Mouse (Mus musculus) limb, embryonic 13.5 days (tissue): ENCODE measurements around the gene Tbc1d15. TPM values are rescaled to one million over a fixed set of nuclear protein-coding genes. Genes with fewer than 3 reads are reported as not detected.
"Not testable (repeated sequence)": the region's sequence is repeated elsewhere in the genome, so short reads cannot be mapped to it uniquely, and the experiment has no call there.

Experiments
- ATAC-seq: fragments of 200-750 bp; cut with Nextera tagmentation; 2 replicates; pipeline ENCODE4 v1.8.0; 2017; ENCODE audit warnings: low read depth, moderate number of reproducible peaks, moderate TSS enrichment; ENCODE audit not compliant: low FRiP score
- H3K27ac ChIP-seq: fragments of 300-500 bp; sonication (generic); 2 replicates; pipeline ENCODE4 v1.5.1; 2015; ENCODE audit warnings: inconsistent platforms, mild to moderate bottlenecking, moderate library complexity
- H3K27me3 ChIP-seq: fragments of 300-500 bp; sonication (generic); 2 replicates; pipeline ENCODE4 v1.6.1; 2015; ENCODE audit warnings: mild to moderate bottlenecking, inconsistent platforms
- H3K36me3 ChIP-seq: fragments of 300-500 bp; sonication (generic); 2 replicates; pipeline ENCODE4 v1.6.1; 2015; ENCODE audit warnings: inconsistent platforms, mild to moderate bottlenecking, moderate library complexity
- H3K4me1 ChIP-seq: fragments of 300-500 bp; sonication (generic); 2 replicates; pipeline ENCODE4 v1.6.1; 2015; ENCODE audit warnings: inconsistent platforms
- H3K4me2 ChIP-seq: fragments of 300-500 bp; sonication (generic); replicated peaks from 2 replicates; pipeline ENCODE4 v1.6.1; 2015; ENCODE audit warnings: inconsistent platforms, mild to moderate bottlenecking, moderate library complexity
- H3K4me3 ChIP-seq: fragments of 300-500 bp; sonication (generic); 2 replicates; pipeline ENCODE4 v1.5.1; 2015; ENCODE audit warnings: moderate library complexity, mild to moderate bottlenecking, inconsistent platforms
- H3K9ac ChIP-seq: fragments of 300-500 bp; sonication (generic); 2 replicates; pipeline ENCODE4 v1.6.1; 2015; ENCODE audit warnings: mild to moderate bottlenecking, inconsistent platforms
- H3K9me3 ChIP-seq: fragments of 300-500 bp; sonication (generic); 2 replicates; pipeline ENCODE4 v1.6.1; 2016; ENCODE audit warnings: inconsistent platforms
- WGBS: fragments of 180-500 bp; shearing (Covaris S2); methylation state at CpG from one replicate; pipeline ENCODE4 v1.1.7; 2015; 5-methylcytosine and 5-hydroxymethylcytosine counted together
- polyA plus RNA-seq: library from polyadenylated mRNA; unstranded; fragments of >200 nt; fragmentation: Nextera tagmentation; extraction: Ambion mirVana; gene quantifications from 2 replicates; pipeline ENCODE4 v1.2.1, GENCODE M21; 2015

Tbc1d15 gene
- polyA plus RNA-seq, 1 experiment from 2014 or later = 62.3 TPM

DNA sequence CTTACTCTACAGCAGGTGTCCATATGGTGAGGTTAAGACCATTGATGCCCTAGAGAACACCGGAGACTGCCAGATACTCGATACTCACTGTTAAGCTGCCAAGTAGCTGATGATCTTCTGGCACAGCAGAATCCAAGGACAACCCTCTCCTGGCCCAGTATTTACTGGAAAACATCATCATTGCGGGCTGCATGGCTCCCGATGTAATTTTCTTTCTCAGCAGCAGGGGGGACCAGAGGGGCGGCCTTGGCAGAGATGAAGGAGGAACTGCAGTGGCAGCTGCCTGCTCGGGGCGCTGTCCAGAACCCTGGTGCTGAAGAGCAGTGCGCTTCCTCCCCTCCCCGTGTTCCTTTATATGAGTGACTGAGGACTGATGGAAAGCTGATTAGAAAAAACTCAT, 66.6 kb downstream of the Tbc1d15 start, which contains the start of gene Tph2:
Gene Tph2 (minus strand): TSS at position 326 of the 400 bp plus-strand sequence.
- Histone ChIP-seq H3K4me2 (no peak within 1 kb of the TSS), H3K4me3 (no peak within 1 kb of the TSS), H3K27ac (no peak within 1 kb of the TSS), H3K9ac (no peak within 1 kb of the TSS), H3K9me3 (no peaks in the 10 kb centered on the region), H3K4me1 (no peaks in the 10 kb centered on the region), H3K27me3 (no peaks in the 10 kb centered on the region), H3K36me3 (no peaks in the 10 kb centered on the region)
- peak; percentile 80 for ATAC-seq
- 6% methylated on average over 9 of the region's 9 CpGs for WGBS

GRCm38 (mm10) chr10:115181034-115181433, 70.2 kb downstream of the Tbc1d15 start:
- no peak overlapping the region for H3K4me2 ChIP-seq
- H3K4me3 ChIP-seq = no peak overlapping the region
- no peaks in the 10 kb centered on the region for H3K36me3 ChIP-seq
- ATAC-seq = no peak
- WGBS = 69% methylated on average over 3 of the region's 3 CpGs
- no peaks in the 10 kb centered on the region for H3K4me1 ChIP-seq
- no peak overlapping the region for H3K27ac ChIP-seq
- no peaks in the 10 kb centered on the region for H3K27me3 ChIP-seq
- H3K9me3 ChIP-seq = no peaks in the 10 kb centered on the region
- H3K9ac ChIP-seq = no peak overlapping the region

GRCm38 (mm10) chr10:115178019-115178418, 73.2 kb downstream of the Tbc1d15 start:
- not testable (repeated sequence) for H3K27ac ChIP-seq, H3K9me3 ChIP-seq, ATAC-seq, H3K4me2 ChIP-seq, H3K27me3 ChIP-seq, H3K4me3 ChIP-seq, H3K9ac ChIP-seq, H3K36me3 ChIP-seq, H3K4me1 ChIP-seq
- WGBS = 65% methylated on average over 6 of the region's 6 CpGs

DNA sequence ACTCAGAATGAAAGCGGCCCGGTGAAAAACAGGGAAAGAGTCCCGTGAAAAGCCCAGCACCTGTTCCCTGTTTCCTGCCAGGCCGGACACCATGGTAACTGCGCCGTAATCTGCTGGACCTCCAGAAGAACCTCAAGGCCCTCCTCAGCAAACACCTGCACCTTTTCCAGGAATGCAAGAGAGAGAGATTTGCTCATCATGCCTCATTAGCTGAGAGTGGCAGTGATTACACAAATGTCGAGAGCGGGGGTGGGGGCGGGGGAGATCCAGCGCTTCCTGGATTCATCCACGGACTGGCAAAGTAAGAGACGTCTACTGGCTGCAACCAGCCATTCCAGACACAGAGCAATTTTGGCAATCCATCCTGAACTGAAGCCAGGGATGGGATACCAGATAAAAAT, 75.7 kb downstream of the Tbc1d15 start:
- Histone ChIP-seq H3K27me3 (no peaks in the 10 kb centered on the region), H3K4me1 (0 out of 2 replicates have a peak, but pooled peaks cover 4% of the 10 kb centered on the region), H3K9ac (no peak overlapping the region), H3K4me2 (no peak overlapping the region), H3K9me3 (no peaks in the 10 kb centered on the region), H3K4me3 (no peak overlapping the region), H3K36me3 (no peaks in the 10 kb centered on the region), H3K27ac (no peak overlapping the region)
- no peak for ATAC-seq
- 40% methylated on average over 12 of the region's 12 CpGs for WGBS

DNA sequence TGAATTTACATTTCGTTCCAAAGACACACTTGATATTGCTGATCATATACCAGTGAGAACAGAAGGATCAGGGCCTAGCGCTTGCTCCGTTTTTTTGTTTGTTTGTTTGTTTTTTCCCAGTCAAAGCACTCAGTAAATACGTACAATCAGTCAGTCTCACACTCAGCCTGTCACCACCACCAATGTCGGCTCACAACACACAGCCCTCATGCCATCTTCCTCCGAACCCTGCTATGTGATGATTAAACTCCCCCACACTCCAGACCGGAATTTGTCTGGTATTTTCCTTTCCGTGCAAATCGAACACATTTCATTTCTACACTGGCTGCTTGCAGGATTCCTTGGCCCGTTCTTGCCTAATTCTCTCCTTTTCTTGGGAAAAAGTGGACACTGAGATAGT, 77.9 kb downstream of the Tbc1d15 start:
- peaks cover 13% of the 10 kb centered on the region; the same call in 1 of the 2 replicates for H3K4me1 ChIP-seq
- ATAC-seq = no peak
- H3K4me3 ChIP-seq = no peak overlapping the region
- H3K9me3 ChIP-seq = no peaks in the 10 kb centered on the region
- 77% methylated on average over 10 of the region's 10 CpGs for WGBS
- no peak overlapping the region for H3K27ac ChIP-seq
- H3K9ac ChIP-seq = no peak overlapping the region
- no peaks in the 10 kb centered on the region for H3K36me3 ChIP-seq
- H3K27me3 ChIP-seq = no peaks in the 10 kb centered on the region
- H3K4me2 ChIP-seq = no peak overlapping the region

DNA sequence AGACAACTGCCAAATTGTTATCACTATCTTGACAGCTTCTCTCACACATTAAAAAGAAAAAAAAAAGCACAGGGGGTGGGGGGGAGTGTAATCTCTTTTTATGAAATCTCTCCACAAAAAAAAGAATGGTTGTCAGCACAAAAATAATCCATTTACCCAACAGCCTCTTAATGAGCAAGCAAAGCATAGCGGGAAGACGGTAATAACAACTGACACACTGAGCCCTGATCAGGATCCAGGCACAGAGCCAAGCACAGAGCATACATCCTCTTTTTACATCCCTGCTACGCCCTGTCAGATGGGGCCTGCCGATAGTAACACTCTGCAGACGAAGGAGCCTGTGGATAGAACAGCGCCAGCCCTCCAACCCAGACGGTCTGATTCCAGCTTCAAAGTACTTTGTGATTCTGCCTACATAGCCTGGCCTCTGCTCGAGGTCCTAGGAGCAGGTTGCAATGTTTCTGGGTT, 79.9 kb downstream of the Tbc1d15 start:
- H3K27me3 ChIP-seq = no peaks in the 10 kb centered on the region
- H3K36me3 ChIP-seq = no peaks in the 10 kb centered on the region
- no peak overlapping the region for H3K9ac ChIP-seq
- WGBS = 53% methylated on average over 8 of the region's 8 CpGs
- no peak overlapping the region for H3K27ac ChIP-seq
- H3K4me2 ChIP-seq = no peak overlapping the region
- H3K9me3 ChIP-seq = no peaks in the 10 kb centered on the region
- peaks cover 13% of the 10 kb centered on the region; the same call in 1 of the 2 replicates for H3K4me1 ChIP-seq
- H3K4me3 ChIP-seq = no peak overlapping the region
- peak; percentile 33; the same call in 1 of the 2 replicates for ATAC-seq

GRCm38 (mm10) chr10:115170496-115171350, 80.5 kb downstream of the Tbc1d15 start:
- Histone ChIP-seq H3K4me1 (peaks cover 13% of the 10 kb centered on the region; the same call in 1 of the 2 replicates), H3K36me3 (no peaks in the 10 kb centered on the region), H3K27ac (no peak overlapping the region), H3K4me3 (no peak overlapping the region), H3K9me3 (no peaks in the 10 kb centered on the region), H3K9ac (no peak overlapping the region), H3K4me2 (no peak overlapping the region), H3K27me3 (no peaks in the 10 kb centered on the region)
- ATAC-seq = no peak
- 93% methylated on average over 7 of the region's 7 CpGs for WGBS

DNA sequence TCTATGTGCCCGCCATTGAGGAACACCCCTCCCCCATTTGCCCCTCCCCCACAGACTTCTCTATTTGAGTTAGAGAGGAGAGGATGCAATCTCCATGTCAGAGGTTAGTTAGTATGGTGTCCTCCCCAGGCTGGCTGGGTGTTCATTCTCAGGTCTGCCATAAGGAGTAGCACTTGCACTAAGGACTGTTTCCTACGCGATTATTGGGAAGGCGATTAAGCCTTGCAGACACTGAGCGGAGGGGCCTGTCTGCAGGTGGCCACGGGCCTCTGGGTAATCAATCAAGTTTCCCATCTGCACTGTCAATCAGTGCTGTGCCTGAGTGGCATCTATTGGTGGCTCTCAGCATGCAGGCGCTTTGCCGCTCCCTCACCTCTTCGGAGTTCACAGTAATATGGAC, 81.9 kb downstream of the Tbc1d15 start:
- no peaks in the 10 kb centered on the region for H3K9me3 ChIP-seq
- no peaks in the 10 kb centered on the region for H3K36me3 ChIP-seq
- no peak overlapping the region for H3K9ac ChIP-seq
- WGBS = 18% methylated on average over 9 of the region's 9 CpGs
- H3K27me3 ChIP-seq = 0 out of 2 replicates have a peak, but pooled peaks cover 2% of the 10 kb centered on the region
- H3K4me2 ChIP-seq = no peak overlapping the region
- no peak for ATAC-seq
- H3K4me3 ChIP-seq = no peak overlapping the region
- H3K4me1 ChIP-seq = peaks cover 9% of the 10 kb centered on the region; the same call in 1 of the 2 replicates
- H3K27ac ChIP-seq = no peak overlapping the region

DNA sequence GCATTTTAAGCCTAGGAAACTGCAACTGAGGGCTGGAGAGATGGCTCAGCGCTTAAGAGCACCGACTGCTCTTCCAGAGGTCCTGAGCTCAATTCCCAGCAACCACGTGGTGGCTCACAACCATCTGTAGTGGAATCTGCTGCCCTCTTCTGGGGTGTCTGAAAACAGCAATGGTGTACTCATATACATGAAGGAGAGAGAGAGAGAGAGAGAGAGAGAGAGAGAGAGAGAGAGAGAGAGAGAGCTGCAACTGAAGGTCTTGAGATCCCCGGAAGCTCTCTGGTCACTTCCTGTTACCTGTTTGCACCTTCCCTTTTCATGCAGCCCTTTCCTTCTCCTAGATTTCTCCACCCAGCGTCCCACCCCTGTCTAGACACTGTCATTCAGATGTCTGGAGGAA, 91.0 kb downstream of the Tbc1d15 start:
- Histone ChIP-seq H3K27ac (no peak overlapping the region), H3K4me1 (no peaks in the 10 kb centered on the region), H3K36me3 (no peaks in the 10 kb centered on the region), H3K4me2 (no peak overlapping the region), H3K4me3 (no peak overlapping the region), H3K9ac (no peak overlapping the region), H3K9me3 (no peaks in the 10 kb centered on the region), H3K27me3 (0 out of 2 replicates have a peak, but pooled peaks cover 6% of the 10 kb centered on the region)
- no peak for ATAC-seq
- WGBS = 68% methylated on average over 5 of the region's 5 CpGs

Other genes starting within 250 kb of the Tbc1d15 start
- 0.06 TPM in 1 of 2 replicates, not detected in the other for gene Tph2, start 66.4 kb downstream of the Tbc1d15 start, polyA plus RNA-seq
- 4.2 and 4.8 TPM in 2 replicates for gene Rab21, start 64.1 kb upstream of the Tbc1d15 start, polyA plus RNA-seq
- 25.3 and 27.7 TPM in 2 replicates for gene Tmem19, start 111.0 kb upstream of the Tbc1d15 start, polyA plus RNA-seq
- gene Thap2, start 133.0 kb upstream of the Tbc1d15 start, polyA plus RNA-seq = 26.7 and 29.7 TPM in 2 replicates
- 22.2 and 22.6 TPM in 2 replicates for gene Zfc3h1, start 133.5 kb upstream of the Tbc1d15 start, polyA plus RNA-seq